ENCODE assay signal across 9 mouse cellular contexts in the genomic region with DNA sequence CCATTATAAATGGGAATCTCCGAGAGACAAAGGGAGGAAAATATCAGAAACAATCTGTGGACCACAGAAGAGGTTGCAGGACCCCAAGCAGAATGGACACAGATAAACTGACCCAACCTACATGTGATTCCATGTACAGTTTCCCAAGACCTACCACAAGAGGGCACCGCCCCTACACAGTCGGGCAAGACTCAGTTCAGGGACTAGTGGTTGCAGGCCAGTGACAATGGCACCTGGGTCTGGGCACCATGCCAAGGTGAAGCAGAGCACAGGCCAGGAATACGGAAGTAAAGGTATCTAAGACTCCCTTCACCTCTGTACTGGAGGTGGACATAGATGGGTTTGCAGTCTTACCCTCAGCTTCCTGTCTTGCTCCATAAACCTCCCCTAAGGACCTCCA. TPM values are rescaled to one million over a fixed set of nuclear protein-coding genes. Genes with fewer than 3 reads are reported as not detected.
A peak's percentile ranks its signal among the peaks of the same experiment; 100 is the strongest.
DNase-seq lines count a peak whose midpoint lies in the region; ATAC-seq and TF ChIP-seq lines count a peak whose summit lies in the region.
"Had no signal": no experiment of that assay in that cellular context is flagged by ENCODE, and none has a peak within 500 bp of the region (broad histone marks: within the 10 kb centered on the region; RNA-seq: fewer than 3 reads in every experiment).

No protein-coding gene starts in this region.

- TF ChIP-seq POLR2A in MEL (IDR thresholded peaks at IDR 0.05; ENCODE audit: control insufficient read depth in 1 of 2, insufficient read depth in 1 of 2, low read depth in 1 of 2, low read length in 2 of 2, poor library complexity in 1 of 2) = no peak
- no peak for TF ChIP-seq POLR2A in cortical plate, adult 2 months (IDR thresholded peaks at IDR 0.05; ENCODE audit: extremely low read depth, insufficient read depth, low read length)

- H3K4me2 ChIP-seq in hindbrain, postnatal 0 days (ENCODE audit: low read depth, low read length) = no peak overlapping the region
- no peak overlapping the region for H3K4me2 ChIP-seq in hindbrain, embryonic 16.5 days (ENCODE audit: low read length)
- H3K4me2 ChIP-seq: embryonic facial prominence, embryonic 13.5 days had no signal

- no peak for ATAC-seq in hindbrain, postnatal 0 days
- no peak for ATAC-seq in hindbrain, embryonic 16.5 days

- H3K4me1 ChIP-seq in hindbrain, postnatal 0 days (ENCODE audit: insufficient read depth, low read length) = no peaks in the 10 kb centered on the region
- no peaks in the 10 kb centered on the region for H3K4me1 ChIP-seq in hindbrain, embryonic 16.5 days (ENCODE audit: control insufficient read depth, insufficient read depth, low read depth, low read length)
- H3K4me1 ChIP-seq in MEL (ENCODE audit: control insufficient read depth in 1 of 2, insufficient read depth in 2 of 2, low read length in 2 of 2) = no peaks in the 10 kb centered on the region
- H3K4me1 ChIP-seq in cortical plate, adult 2 months (ENCODE audit: control insufficient read depth, insufficient read depth, low read length) = no peaks in the 10 kb centered on the region
- H3K4me1 ChIP-seq: embryonic facial prominence, embryonic 13.5 days had no signal

- H3K27me3 ChIP-seq in hindbrain, postnatal 0 days (ENCODE audit: insufficient read depth, low read length) = no peaks in the 10 kb centered on the region
- no peaks in the 10 kb centered on the region for H3K27me3 ChIP-seq in hindbrain, embryonic 16.5 days (replicated peaks; ENCODE audit: control insufficient read depth, insufficient read depth, low read length)
- no peaks in the 10 kb centered on the region for H3K27me3 ChIP-seq in MEL (ENCODE audit: control insufficient read depth in 1 of 2, insufficient read depth in 2 of 2, low read length in 2 of 2)
- H3K27me3 ChIP-seq: embryonic facial prominence, embryonic 13.5 days had no signal

- TF ChIP-seq CTCF in hindbrain, postnatal 0 days (IDR thresholded peaks at IDR 0.05; ENCODE audit: low read depth) = peak; percentile 65
- peak; percentile 68 to 78 (median 78) for TF ChIP-seq CTCF in MEL (IDR thresholded peaks at IDR 0.05 in 2 of 3, conservative IDR thresholded peaks at IDR 0.05 in 1 of 3; ENCODE audit: control insufficient read depth in 1 of 3, insufficient read depth in 1 of 3, low read depth in 2 of 3, low read length in 3 of 3, poor library complexity in 1 of 3, severe bottlenecking in 1 of 3)
- TF ChIP-seq CTCF in cortical plate, adult 2 months (IDR thresholded peaks at IDR 0.05; ENCODE audit: extremely low read depth, insufficient read depth, low read length) = peak; percentile 44

- H3K9ac ChIP-seq in hindbrain, postnatal 0 days (replicated peaks; ENCODE audit: low read length) = no peak overlapping the region
- no peak overlapping the region for H3K9ac ChIP-seq in hindbrain, embryonic 16.5 days (ENCODE audit: low read depth, low read length)
- no peak overlapping the region for H3K9ac ChIP-seq in MEL (ENCODE audit: control insufficient read depth, low read depth, low read length, poor library complexity, severe bottlenecking)
- H3K9ac ChIP-seq: embryonic facial prominence, embryonic 13.5 days had no signal

- H3K36me3 ChIP-seq in hindbrain, postnatal 0 days (ENCODE audit: insufficient read depth, low read length) = peaks cover 14% of the 10 kb centered on the region
- H3K36me3 ChIP-seq in hindbrain, embryonic 16.5 days (ENCODE audit: control insufficient read depth, insufficient read depth, low read length) = peaks cover 8% of the 10 kb centered on the region; the same call in 1 of the 2 replicates
- H3K36me3 ChIP-seq in MEL (ENCODE audit: control insufficient read depth in 1 of 2, insufficient read depth in 2 of 2, low read length in 2 of 2) = no peaks in the 10 kb centered on the region; a peak in 2 of 4 replicates

- peak; percentile 19 for DNase-seq in hindbrain, postnatal 0 days (ENCODE audit: low spot score)
- peak; percentile 73 for DNase-seq in MEL (ENCODE audit: low read depth, low spot score)
- DNase-seq in kidney, postnatal 14 days = peak; percentile 79
- peak; percentile 26 to 63 for DNase-seq in natural killer cell, adult 2 months (ENCODE audit: low spot score in 2 of 2)
- no peak for DNase-seq in gastrocnemius, adult 18-20 months (ENCODE audit: low spot score)
- no peak for DNase-seq in layer of hippocampus, adult 9-10 months (ENCODE audit: low spot score)

- no peaks in the 10 kb centered on the region for H3K79me2 ChIP-seq in MEL (ENCODE audit: control insufficient read depth, insufficient read depth, low read length, poor library complexity)

- peak; percentile 73 for TF ChIP-seq RAD21 in MEL (IDR thresholded peaks at IDR 0.05; ENCODE audit: low read depth, low read length)

- no peak overlapping the region for H3K27ac ChIP-seq in hindbrain, postnatal 0 days
- H3K27ac ChIP-seq in hindbrain, embryonic 16.5 days (ENCODE audit: low read depth, low read length) = no peak overlapping the region
- H3K27ac ChIP-seq in MEL (ENCODE audit: control insufficient read depth, low read depth, low read length) = no peak overlapping the region
- no peak overlapping the region for H3K27ac ChIP-seq in cortical plate, adult 2 months (ENCODE audit: insufficient read depth, low read length)
- H3K27ac ChIP-seq: embryonic facial prominence, embryonic 13.5 days had no signal

- TF ChIP-seq EP300 in MEL (IDR thresholded peaks at IDR 0.05; ENCODE audit: low read depth in 1 of 2, low read length in 2 of 2) = no peak

- H3K9me3 ChIP-seq in hindbrain, postnatal 0 days (ENCODE audit: low read length) = no peaks in the 10 kb centered on the region
- no peaks in the 10 kb centered on the region for H3K9me3 ChIP-seq in hindbrain, embryonic 16.5 days (ENCODE audit: control insufficient read depth, low read length)
- no peaks in the 10 kb centered on the region for H3K9me3 ChIP-seq in MEL (replicated peaks; ENCODE audit: insufficient read depth, low read length)

- H3K4me3 ChIP-seq in hindbrain, postnatal 0 days (ENCODE audit: low read length) = no peak overlapping the region
- H3K4me3 ChIP-seq in hindbrain, embryonic 16.5 days (ENCODE audit: low read length) = no peak overlapping the region
- no peak overlapping the region for H3K4me3 ChIP-seq in MEL (ENCODE audit: control insufficient read depth in 1 of 2, insufficient read depth in 1 of 2, low read depth in 2 of 2, low read length in 2 of 2)
- H3K4me3 ChIP-seq in cortical plate, adult 2 months (ENCODE audit: insufficient read depth, low read length) = no peak overlapping the region
- H3K4me3 ChIP-seq: embryonic facial prominence, embryonic 13.5 days had no signal

- 53% methylated on average over 4 of the region's 4 CpGs for WGBS in hindbrain, postnatal 0 days
- WGBS in hindbrain, embryonic 16.5 days = 78% methylated on average over 4 of the region's 4 CpGs

TF ChIP-seq in MEL, 35 proteins besides CTCF, POLR2A, EP300 and RAD21 (continues in another document):
- peak; percentile 67 for TF ChIP-seq SMC3 (IDR thresholded peaks at IDR 0.05; ENCODE audit: low read depth, low read length)

RNA-seq across cellular contexts. Expression of a gene that starts 8.8 kb away (rescaled TPM):
- 8.5 and 10.9 TPM in 2 replicates for total RNA-seq in hindbrain, postnatal 0 days (2014; rRNA removed)
- polyA plus RNA-seq in hindbrain, postnatal 0 days (2015; fragmentation: Nextera tagmentation; extraction: Ambion mirVana) = 4.8 and 6.8 TPM in 2 replicates
- 10.8 and 14.2 TPM in 2 replicates for polyA plus RNA-seq in hindbrain, embryonic 16.5 days (2015; fragmentation: Nextera tagmentation; extraction: Ambion mirVana)
- total RNA-seq in MEL (2012; rRNA removed) = 0.07 and 0.15 TPM in 2 replicates
- polyA plus RNA-seq in MEL (2012; ENCODE audit: insufficient read depth in 1 of 2, insufficient read length in 2 of 2, low read depth in 1 of 2, low replicate concordance in 2 of 2, missing spikeins in 1 of 2) = under 1 TPM in 1 of 2 experiments, not detected in 1; 0.18 TPM
- polyA plus RNA-seq in cortical plate, adult 2 months (2012; rRNA removed) = 5.3 and 5.7 TPM in 2 replicates
- under 1 TPM; 0.68 to 0.71 TPM for total RNA-seq in gastrocnemius, adult 18-20 months (2021)

RNA-seq across cellular contexts. Expression of a gene that starts 26.3 kb away (rescaled TPM):
- total RNA-seq in hindbrain, postnatal 0 days (2014; rRNA removed) = not detected in 2 replicates
- not detected in 2 replicates for polyA plus RNA-seq in hindbrain, postnatal 0 days (2015; fragmentation: Nextera tagmentation; extraction: Ambion mirVana)
- not detected in 2 replicates for polyA plus RNA-seq in hindbrain, embryonic 16.5 days (2015; fragmentation: Nextera tagmentation; extraction: Ambion mirVana)
- total RNA-seq in MEL (2012; rRNA removed) = not detected in 2 replicates
- not detected for polyA plus RNA-seq in MEL (2012; ENCODE audit: insufficient read depth in 1 of 2, insufficient read length in 2 of 2, low read depth in 1 of 2, low replicate concordance in 2 of 2, missing spikeins in 1 of 2)
- not detected in 2 replicates for polyA plus RNA-seq in cortical plate, adult 2 months (2012; rRNA removed)
- under 1 TPM; 0.43 to 0.71 TPM for total RNA-seq in gastrocnemius, adult 18-20 months (2021)
- polyA plus RNA-seq: embryonic facial prominence, embryonic 13.5 days had no signal

RNA-seq across cellular contexts. Expression of a gene that starts 29.5 kb away (rescaled TPM):
- 8.7 and 10.7 TPM in 2 replicates for total RNA-seq in hindbrain, postnatal 0 days (2014; rRNA removed)
- polyA plus RNA-seq in hindbrain, postnatal 0 days (2015; fragmentation: Nextera tagmentation; extraction: Ambion mirVana) = 4.6 and 5.1 TPM in 2 replicates
- polyA plus RNA-seq in hindbrain, embryonic 16.5 days (2015; fragmentation: Nextera tagmentation; extraction: Ambion mirVana) = 6.3 and 7.0 TPM in 2 replicates
- total RNA-seq in MEL (2012; rRNA removed) = 7.4 and 7.9 TPM in 2 replicates
- 1 to 10 TPM in 1 of 2 experiments, not detected in 1; 10.0 TPM for polyA plus RNA-seq in MEL (2012; ENCODE audit: insufficient read depth in 1 of 2, insufficient read length in 2 of 2, low read depth in 1 of 2, low replicate concordance in 2 of 2, missing spikeins in 1 of 2)
- polyA plus RNA-seq in cortical plate, adult 2 months (2012; rRNA removed) = 8.8 and 10.6 TPM in 2 replicates
- 1 to 10 TPM; 3.0 to 3.8 TPM for total RNA-seq in gastrocnemius, adult 18-20 months (2021)

RNA-seq across cellular contexts. Expression of a gene that starts 29.8 kb away (rescaled TPM):
- 55.6 and 84.4 TPM in 2 replicates for total RNA-seq in hindbrain, postnatal 0 days (2014; rRNA removed)
- 64.1 and 70.2 TPM in 2 replicates for polyA plus RNA-seq in hindbrain, postnatal 0 days (2015; fragmentation: Nextera tagmentation; extraction: Ambion mirVana)
- polyA plus RNA-seq in hindbrain, embryonic 16.5 days (2015; fragmentation: Nextera tagmentation; extraction: Ambion mirVana) = 87.0 and 96.5 TPM in 2 replicates
- 12.7 and 12.8 TPM in 2 replicates for total RNA-seq in MEL (2012; rRNA removed)
- polyA plus RNA-seq in MEL (2012; ENCODE audit: insufficient read depth in 1 of 2, insufficient read length in 2 of 2, low read depth in 1 of 2, low replicate concordance in 2 of 2, missing spikeins in 1 of 2) = 10 to 100 TPM in 1 of 2 experiments, not detected in 1; 40.7 TPM
- 62.6 and 64.5 TPM in 2 replicates for polyA plus RNA-seq in cortical plate, adult 2 months (2012; rRNA removed)
- total RNA-seq in gastrocnemius, adult 18-20 months (2021) = 1 to 10 TPM; 3.7 to 4.0 TPM

RNA-seq across cellular contexts. Expression of a gene that starts 36.3 kb away (rescaled TPM):
- total RNA-seq in hindbrain, postnatal 0 days (2014; rRNA removed) = 52.8 and 59.9 TPM in 2 replicates
- 24.2 and 27.6 TPM in 2 replicates for polyA plus RNA-seq in hindbrain, postnatal 0 days (2015; fragmentation: Nextera tagmentation; extraction: Ambion mirVana)
- polyA plus RNA-seq in hindbrain, embryonic 16.5 days (2015; fragmentation: Nextera tagmentation; extraction: Ambion mirVana) = 43.7 and 44.9 TPM in 2 replicates
- 0.20 and 0.27 TPM in 2 replicates for total RNA-seq in MEL (2012; rRNA removed)
- under 1 TPM in 1 of 2 experiments, not detected in 1; 0.50 TPM for polyA plus RNA-seq in MEL (2012; ENCODE audit: insufficient read depth in 1 of 2, insufficient read length in 2 of 2, low read depth in 1 of 2, low replicate concordance in 2 of 2, missing spikeins in 1 of 2)
- polyA plus RNA-seq in cortical plate, adult 2 months (2012; rRNA removed) = 37.4 and 39.1 TPM in 2 replicates
- total RNA-seq in gastrocnemius, adult 18-20 months (2021) = 10 to 100 TPM; 14.4 to 15.4 TPM

Comparison
In these comparisons a context has a peak if more than half of its experiments do, and no peak if none do; other contexts are left out.
1. DNase-seq: peak in hindbrain, postnatal 0 days (single experiment), MEL (single experiment), kidney, postnatal 14 days (single experiment) and natural killer cell, adult 2 months (2 of 2); none in gastrocnemius, adult 18-20 months (single experiment) and layer of hippocampus, adult 9-10 months (single experiment).
2. Peak in every context shown above with its lines, with median percentiles within 50 percentile points of each other: CTCF ChIP-seq.